Mouse (Mus musculus) stomach, postnatal 0 days (tissue): ENCODE measurements around the gene Carmil1. TPM values are rescaled to one million over a fixed set of nuclear protein-coding genes. Genes with fewer than 3 reads are reported as not detected.

Experiments
- ATAC-seq: fragments of 200-750 bp; cut with Nextera tagmentation; 2 replicates; pipeline ENCODE4 v1.8.0; 2017; ENCODE audit not compliant: low FRiP score, low TSS enrichment
- DNase-seq: peaks from one replicate; pipeline ENCODE4 v3.0.0-alpha.2; 2016; ENCODE audit warnings: low spot score
- H3K27ac ChIP-seq: fragments of 300-500 bp; sonication (generic); replicated peaks from 2 replicates; pipeline ENCODE4 v1.5.1; 2014; ENCODE audit warnings: mild to moderate bottlenecking, control low read depth
- H3K27me3 ChIP-seq: fragments of 300-500 bp; sonication (generic); 2 replicates; pipeline ENCODE4 v1.6.1; 2014; ENCODE audit warnings: low read length; ENCODE audit not compliant: control insufficient read depth, insufficient read depth
- H3K36me3 ChIP-seq: fragments of 300-500 bp; sonication (generic); 2 replicates; pipeline ENCODE4 v1.6.1; 2014; ENCODE audit warnings: low read length, mixed read lengths; ENCODE audit not compliant: control insufficient read depth, insufficient read depth
- H3K4me1 ChIP-seq: fragments of 300-500 bp; sonication (generic); replicated peaks from 2 replicates; pipeline ENCODE4 v1.6.1; 2014; ENCODE audit warnings: antibody characterized with exemption; ENCODE audit not compliant: control insufficient read depth, insufficient read depth
- H3K4me2 ChIP-seq: fragments of 300-500 bp; sonication (generic); replicated peaks from 2 replicates; pipeline ENCODE4 v1.6.1; 2014; ENCODE audit warnings: low read depth, mild to moderate bottlenecking, control low read depth, moderate library complexity
- H3K4me3 ChIP-seq: fragments of 300-500 bp; sonication (generic); 2 replicates; pipeline ENCODE4 v1.5.1; 2014; ENCODE audit warnings: low read depth, low read length, control low read depth
- H3K9ac ChIP-seq: fragments of 300-500 bp; sonication (generic); 2 replicates; pipeline ENCODE4 v1.6.1; 2014; ENCODE audit warnings: mild to moderate bottlenecking, low read length, control low read depth, mixed read lengths
- H3K9me3 ChIP-seq: fragments of 300-500 bp; sonication (generic); 2 replicates; pipeline ENCODE4 v1.6.1; 2016; ENCODE audit warnings: low read length; ENCODE audit not compliant: control insufficient read depth
- CTCF ChIP-seq: IDR thresholded peaks from 2 replicates; pipeline ENCODE4 v1.5.1; 2016; ENCODE audit warnings: antibody characterized with exemption, low read depth, mild to moderate bottlenecking, moderate library complexity
- EP300 ChIP-seq: optimal IDR thresholded peaks from 2 replicates; pipeline ENCODE3; 2016; ENCODE audit warnings: antibody characterized with exemption
- WGBS: fragments of 180-500 bp; shearing (Covaris S2); extraction: QIAGEN DNeasy Blood & Tissue Kit; methylation state at CpG from one replicate; pipeline ENCODE4 v1.1.7; 2014; 5-methylcytosine and 5-hydroxymethylcytosine counted together
- polyA plus RNA-seq: library from polyadenylated mRNA; unstranded; fragments of >200 nt; fragmentation: Nextera tagmentation; extraction: Ambion mirVana; gene quantifications from 2 replicates; pipeline ENCODE4 v1.2.1, GENCODE M21; 2015

The Carmil1 gene
- polyA plus RNA-seq, 1 experiment from 2014 or later = 17.8 TPM

GRCm38 (mm10) chr13:24211229-24211628 is 69.4 kb downstream of the Carmil1 start:
- no peak for ATAC-seq
- WGBS = 61% methylated on average over 2 of the region's 2 CpGs
- Histone ChIP-seq H3K4me3 (no peak overlapping the region), H3K9me3 (no peaks in the 10 kb centered on the region), H3K27me3 (no peaks in the 10 kb centered on the region), H3K4me2 (no peak overlapping the region), H3K4me1 (no peaks in the 10 kb centered on the region), H3K27ac (no peak overlapping the region), H3K9ac (no peak overlapping the region), H3K36me3 (no peaks in the 10 kb centered on the region)
- no peak for DNase-seq
- TF ChIP-seq CTCF (0 out of 2 replicates have a peak, but pooled peaks have one; percentile 5), EP300 (no peak)

- Histone ChIP-seq H3K4me3 (no peak overlapping the region), H3K27ac (no peak overlapping the region), H3K9ac (no peak overlapping the region), H3K4me2 (no peak overlapping the region), H3K9me3 (no peaks in the 10 kb centered on the region), H3K27me3 (no peaks in the 10 kb centered on the region), H3K4me1 (no peaks in the 10 kb centered on the region), H3K36me3 (no peaks in the 10 kb centered on the region)
- 69% methylated on average over 6 of the region's 6 CpGs for WGBS
- no peak for ATAC-seq
- no peak for DNase-seq
- TF ChIP-seq CTCF = no peak
- TF ChIP-seq EP300 = no peak
Measured at GRCm38 (mm10) chr13:24206097-24206496, 74.5 kb downstream of the Carmil1 start.

DNA sequence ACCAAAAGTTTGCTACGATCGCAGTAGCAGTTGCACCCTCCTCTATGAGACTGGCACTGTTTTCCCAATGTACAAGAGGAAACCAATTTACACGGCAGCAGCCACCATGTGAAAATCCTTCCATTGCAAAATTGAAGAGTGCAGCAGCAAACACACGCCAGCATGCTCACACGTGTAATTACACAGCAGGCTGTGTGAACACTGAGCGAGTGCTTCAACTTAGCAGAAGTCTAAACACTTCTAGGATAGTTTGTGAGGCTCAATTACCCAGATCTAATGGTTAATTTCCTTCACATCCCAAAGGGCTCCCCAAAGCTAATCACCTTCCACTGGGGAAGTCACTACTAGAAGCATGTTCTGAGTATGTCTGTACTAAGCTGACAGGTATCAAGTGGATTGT is 78.3 kb downstream of the Carmil1 start:
- no peak overlapping the region for H3K4me3 ChIP-seq
- H3K9me3 ChIP-seq = no peaks in the 10 kb centered on the region
- 85% methylated on average over 6 of the region's 6 CpGs for WGBS
- no peak overlapping the region for H3K9ac ChIP-seq
- H3K27ac ChIP-seq = no peak overlapping the region
- H3K36me3 ChIP-seq = no peaks in the 10 kb centered on the region
- no peak for DNase-seq
- H3K4me1 ChIP-seq = peaks cover 3% of the 10 kb centered on the region; the same call in 1 of the 2 replicates
- no peak for TF ChIP-seq CTCF
- TF ChIP-seq EP300 = no peak
- no peak overlapping the region for H3K4me2 ChIP-seq
- ATAC-seq = no peak
- no peaks in the 10 kb centered on the region for H3K27me3 ChIP-seq

- 35% methylated on average over 7 of the region's 7 CpGs for WGBS
- TF ChIP-seq EP300 (no peak), CTCF (no peak)
- Histone ChIP-seq H3K4me3 (no peak overlapping the region), H3K4me2 (no peak overlapping the region), H3K9me3 (no peaks in the 10 kb centered on the region), H3K27me3 (no peaks in the 10 kb centered on the region), H3K36me3 (no peaks in the 10 kb centered on the region), H3K9ac (no peak overlapping the region), H3K27ac (no peak overlapping the region), H3K4me1 (peaks cover 3% of the 10 kb centered on the region)
- ATAC-seq = no peak
- DNase-seq = no peak
Measured at GRCm38 (mm10) chr13:24199861-24200543, 80.6 kb downstream of the Carmil1 start.

- no peak overlapping the region for H3K4me2 ChIP-seq
- H3K9ac ChIP-seq = no peak overlapping the region
- 90% methylated on average over 2 of the region's 2 CpGs for WGBS
- DNase-seq (no peak), ATAC-seq (no peak)
- no peaks in the 10 kb centered on the region for H3K9me3 ChIP-seq
- no peaks in the 10 kb centered on the region for H3K27me3 ChIP-seq
- no peak overlapping the region for H3K27ac ChIP-seq
- TF ChIP-seq CTCF (no peak), EP300 (no peak)
- H3K36me3 ChIP-seq = no peaks in the 10 kb centered on the region
- peaks cover 3% of the 10 kb centered on the region for H3K4me1 ChIP-seq
- H3K4me3 ChIP-seq = no peak overlapping the region
Measured at GRCm38 (mm10) chr13:24198396-24198924, 82.1 kb downstream of the Carmil1 start.

- peaks cover 3% of the 10 kb centered on the region for H3K4me1 ChIP-seq
- no peak overlapping the region for H3K4me2 ChIP-seq
- TF ChIP-seq CTCF (no peak), EP300 (no peak)
- WGBS = 56% methylated on average over 3 of the region's 3 CpGs
- no peak overlapping the region for H3K4me3 ChIP-seq
- DNase-seq (no peak), ATAC-seq (no peak)
- no peaks in the 10 kb centered on the region for H3K36me3 ChIP-seq
- H3K27ac ChIP-seq = no peak overlapping the region
- H3K9me3 ChIP-seq = no peaks in the 10 kb centered on the region
- H3K9ac ChIP-seq = no peak overlapping the region
- no peaks in the 10 kb centered on the region for H3K27me3 ChIP-seq
Measured at GRCm38 (mm10) chr13:24195371-24195770, 85.2 kb downstream of the Carmil1 start.
